Mouse (Mus musculus) lung, adult 2 months (tissue): ENCODE measurements around the gene Atcay. TPM values are rescaled to one million over a fixed set of nuclear protein-coding genes. Genes with fewer than 3 reads are reported as not detected.

ENCODE experiments used
- DNase-seq: peaks from one replicate; pipeline ENCODE4 v3.0.0; 2022
- H3K4me1 ChIP-seq: fragments of 200-500 bp; 2 replicates; pipeline ENCODE4 v1.6.1; 2011; ENCODE audit warnings: low read length; ENCODE audit not compliant: control insufficient read depth, insufficient read depth
- H3K4me3 ChIP-seq: fragments of 200-500 bp; replicated peaks from 2 replicates; pipeline ENCODE3; 2011; ENCODE audit warnings: low read depth, mild to moderate bottlenecking, control low read depth, low read length; ENCODE audit errors: extremely low read depth
- CTCF ChIP-seq: fragments of 200-500 bp; IDR thresholded peaks from 2 replicates; pipeline ENCODE4 v1.5.1; 2011; ENCODE audit warnings: mild to moderate bottlenecking, low read length, control low read depth; ENCODE audit not compliant: insufficient read depth
- POLR2A ChIP-seq: fragments of 200-500 bp; IDR thresholded peaks from 2 replicates; pipeline ENCODE4 v1.6.1; 2011; ENCODE audit warnings: low read depth, mild to moderate bottlenecking, control low read depth, low read length, borderline replicate concordance; ENCODE audit errors: extremely low read depth
- WGBS: fragments of 180-500 bp; shearing (Covaris S2); methylation state at CpG from one replicate; pipeline ENCODE4 v1.1.7; 2018; 5-methylcytosine and 5-hydroxymethylcytosine counted together
- polyA plus RNA-seq: library from polyadenylated mRNA; depleted of rRNA; stranded (reverse); fragments of >200 nt; gene quantifications from 2 replicates; pipeline ENCODE4 v1.2.3, GENCODE M21; 2012

Gene Atcay
- polyA plus RNA-seq, 1 experiment = 0.20 TPM

- WGBS = 91% methylated on average over 8 of the region's 8 CpGs
- no peak overlapping the region for H3K4me3 ChIP-seq
- no peak for DNase-seq
- H3K4me1 ChIP-seq = peaks cover 5% of the 10 kb centered on the region; the same call in 1 of the 2 replicates
- TF ChIP-seq CTCF (no peak), POLR2A (no peak)
Measured at GRCm38 (mm10) chr10:81265540-81265939, 34.9 kb upstream of the Atcay start.

- no peak for DNase-seq
- Histone ChIP-seq H3K4me3 (no peak overlapping the region), H3K4me1 (peaks cover 2% of the 10 kb centered on the region; the same call in 1 of the 2 replicates)
- 90% methylated on average over 4 of the region's 4 CpGs for WGBS
- TF ChIP-seq POLR2A (no peak), CTCF (no peak)
Measured at GRCm38 (mm10) chr10:81261025-81261424, 30.4 kb upstream of the Atcay start.

GRCm38 (mm10) chr10:81259225-81259884, 28.7 kb upstream of the Atcay start:
- TF ChIP-seq CTCF (no peak), POLR2A (no peak)
- Histone ChIP-seq H3K4me3 (no peak overlapping the region), H3K4me1 (no peaks in the 10 kb centered on the region)
- DNase-seq = no peak
- WGBS = 43% methylated on average over 21 of the region's 21 CpGs

GRCm38 (mm10) chr10:81257158-81258039, 26.8 kb upstream of the Atcay start:
- no peak for TF ChIP-seq POLR2A
- no peak for TF ChIP-seq CTCF
- no peaks in the 10 kb centered on the region for H3K4me1 ChIP-seq
- WGBS = 2% methylated on average over 57 of the region's 62 CpGs
- peak overlapping the region; percentile 21 for H3K4me3 ChIP-seq
- no peak for DNase-seq

GRCm38 (mm10) chr10:81254886-81255285, 24.3 kb upstream of the Atcay start:
- no peak for TF ChIP-seq POLR2A
- no peak for TF ChIP-seq CTCF
- no peak overlapping the region for H3K4me3 ChIP-seq
- 39% methylated on average over 1 of the region's 1 CpGs for WGBS
- H3K4me1 ChIP-seq = no peaks in the 10 kb centered on the region
- DNase-seq = no peak

- Histone ChIP-seq H3K4me3 (no peak within 1 kb of the TSS), H3K4me1 (no peaks in the 10 kb centered on the region)
- WGBS = 8% methylated on average over 44 of the region's 44 CpGs
- TF ChIP-seq POLR2A (no peak), CTCF (no peak)
- no peak for DNase-seq
Measured at GRCm38 (mm10) chr10:81252424-81253419, 22.1 kb upstream of the Atcay start, which contains the start of gene Matk. Gene Matk, plus strand, starts transcription at chr10:81252935.

GRCm38 (mm10) chr10:81249442-81249841, 18.8 kb upstream of the Atcay start:
- no peak overlapping the region for H3K4me3 ChIP-seq
- DNase-seq = no peak
- TF ChIP-seq CTCF (no peak), POLR2A (no peak)
- H3K4me1 ChIP-seq = peaks cover 1% of the 10 kb centered on the region; the same call in 1 of the 2 replicates
- 78% methylated on average over 8 of the region's 8 CpGs for whole genome bisulfite sequencing

GRCm38 (mm10) chr10:81247804-81248203, 17.2 kb upstream of the Atcay start:
- no peak for TF ChIP-seq POLR2A
- TF ChIP-seq CTCF = no peak
- WGBS = 96% methylated on average over 2 of the region's 2 CpGs
- no peak for DNase-seq

More at GRCm38 (mm10) chr10:81247804-81248203, 17.2 kb upstream of the Atcay start:
- H3K4me3 ChIP-seq = no peak overlapping the region
- H3K4me1 ChIP-seq = peaks cover 3% of the 10 kb centered on the region; the same call in 1 of the 2 replicates
